Mouse (Mus musculus) heart, embryonic 14.5 days (tissue): ENCODE data around the gene Med13l. TPM values are rescaled to one million over a fixed set of nuclear protein-coding genes. Genes with fewer than 3 reads are reported as not detected.

Experiments
- ATAC-seq: fragments of 200-750 bp; cut with Nextera tagmentation; 2 replicates; pipeline ENCODE4 v1.8.0; 2017; ENCODE audit warnings: low read depth, moderate TSS enrichment; ENCODE audit not compliant: insufficient number of reproducible peaks, insufficient read depth, low FRiP score
- H3K27ac ChIP-seq, 2 experiments: fragments of 200-500 bp in 1 of 2; fragments of 300-500 bp in 1 of 2; sonication (generic) in 1 of 2; replicated peaks in 1 of 2; 2 replicates each; pipeline ENCODE4 v1.5.1; 2012 to 2014; ENCODE audit warnings: low read depth in 2 of 2, low read length in 2 of 2, control low read depth in 1 of 2, mild to moderate bottlenecking in 1 of 2, mixed read lengths in 1 of 2; ENCODE audit not compliant: control insufficient read depth in 1 of 2, insufficient read depth in 1 of 2
- H3K27me3 ChIP-seq: fragments of 300-500 bp; sonication (generic); 2 replicates; pipeline ENCODE4 v1.6.1; 2014; ENCODE audit warnings: mild to moderate bottlenecking, low read length, control low read depth; ENCODE audit not compliant: control insufficient read depth, insufficient read depth
- H3K36me3 ChIP-seq: fragments of 300-500 bp; sonication (generic); 2 replicates; pipeline ENCODE4 v1.6.1; 2014; ENCODE audit warnings: mild to moderate bottlenecking, control low read depth, low read length, mixed read lengths; ENCODE audit not compliant: control insufficient read depth, insufficient read depth
- H3K4me1 ChIP-seq, 2 experiments: fragments of 200-500 bp in 1 of 2; fragments of 300-500 bp in 1 of 2; sonication (generic) in 1 of 2; 2 replicates each; pipeline ENCODE4 v1.6.1; 2012 to 2014; ENCODE audit warnings: low read length in 2 of 2, control low read depth in 1 of 2, mixed read lengths in 1 of 2; ENCODE audit not compliant: control insufficient read depth in 2 of 2, insufficient read depth in 2 of 2
- H3K4me2 ChIP-seq: fragments of 300-500 bp; sonication (generic); 2 replicates; pipeline ENCODE4 v1.6.1; 2014; ENCODE audit warnings: mild to moderate bottlenecking, low read length
- H3K4me3 ChIP-seq, 2 experiments: fragments of 200-500 bp in 1 of 2; fragments of 300-500 bp in 1 of 2; sonication (generic) in 1 of 2; 2 replicates each; pipeline ENCODE4 v1.5.1; 2012 to 2014; ENCODE audit warnings: low read length in 2 of 2, mild to moderate bottlenecking in 2 of 2, control low read depth in 1 of 2, low read depth in 1 of 2, moderate library complexity in 1 of 2; ENCODE audit not compliant: control insufficient read depth in 1 of 2, insufficient read depth in 1 of 2
- H3K9ac ChIP-seq: fragments of 300-500 bp; sonication (generic); 2 replicates; pipeline ENCODE4 v1.6.1; 2014; ENCODE audit warnings: mild to moderate bottlenecking, low read length
- H3K9me3 ChIP-seq: fragments of 300-500 bp; sonication (generic); 2 replicates; pipeline ENCODE4 v1.6.1; 2016; ENCODE audit warnings: low read length, control low read depth; ENCODE audit not compliant: control insufficient read depth
- WGBS: fragments of 180-500 bp; shearing (Covaris S2); extraction: QIAGEN DNeasy Blood & Tissue Kit; methylation state at CpG from one replicate; pipeline ENCODE4 v1.1.7; 2014; 5-methylcytosine and 5-hydroxymethylcytosine counted together
- polyA plus RNA-seq: library from polyadenylated mRNA; unstranded; fragments of >200 nt; fragmentation: Nextera tagmentation; extraction: Ambion mirVana; gene quantifications from 2 replicates; pipeline ENCODE4 v1.2.1, GENCODE M21; 2014

The Med13l gene
- polyA plus RNA-seq, 1 experiment from 2014 or later, result 9.0 TPM

GRCm38 (mm10) chr5:118702674-118703073 lies 142.2 kb downstream of the Med13l start:
- no peaks in the 10 kb centered on the region for H3K36me3 ChIP-seq
- H3K4me1 ChIP-seq, result peaks cover 17 to 47% of the 10 kb centered on the region in 2 experiments
- no peaks in the 10 kb centered on the region for H3K27me3 ChIP-seq
- 29% methylated on average over 9 of the region's 9 CpGs for WGBS
- H3K9ac ChIP-seq, result no peak overlapping the region
- H3K9me3 ChIP-seq, result no peaks in the 10 kb centered on the region
- no peak overlapping the region for H3K4me2 ChIP-seq
- H3K27ac ChIP-seq, result no peak overlapping the region
- no peak overlapping the region for H3K4me3 ChIP-seq
- no peak for ATAC-seq

GRCm38 (mm10) chr5:118704148-118704547 lies 143.7 kb downstream of the Med13l start:
- no peak overlapping the region for H3K4me2 ChIP-seq
- no peak overlapping the region for H3K27ac ChIP-seq
- H3K4me1 ChIP-seq, result peaks cover 17 to 44% of the 10 kb centered on the region in 2 experiments
- H3K4me3 ChIP-seq, result no peak overlapping the region
- H3K9me3 ChIP-seq, result no peaks in the 10 kb centered on the region
- H3K9ac ChIP-seq, result no peak overlapping the region
- H3K27me3 ChIP-seq, result no peaks in the 10 kb centered on the region
- WGBS, result 86% methylated on average over 3 of the region's 3 CpGs
- H3K36me3 ChIP-seq, result no peaks in the 10 kb centered on the region
- ATAC-seq, result no peak

- WGBS, result 79% methylated on average over 9 of the region's 9 CpGs
- Histone ChIP-seq H3K27me3 (no peaks in the 10 kb centered on the region), H3K4me1 (peaks cover 17 to 47% of the 10 kb centered on the region in 2 experiments), H3K36me3 (no peaks in the 10 kb centered on the region), H3K9ac (no peak overlapping the region), H3K4me2 (no peak overlapping the region), H3K9me3 (no peaks in the 10 kb centered on the region), H3K27ac (no peak overlapping the region), H3K4me3 (no peak overlapping the region)
- ATAC-seq, result no peak
These were observed 144.5 kb downstream of the Med13l start for GRCm38 (mm10) chr5:118704960-118705359.

GRCm38 (mm10) chr5:118706009-118706408 lies 145.5 kb downstream of the Med13l start:
- Histone ChIP-seq H3K4me1 (peaks cover 17 to 45% of the 10 kb centered on the region in 2 experiments), H3K9ac (no peak overlapping the region), H3K4me3 (no peak overlapping the region), H3K9me3 (no peaks in the 10 kb centered on the region), H3K27me3 (no peaks in the 10 kb centered on the region), H3K36me3 (no peaks in the 10 kb centered on the region), H3K4me2 (no peak overlapping the region), H3K27ac (no peak overlapping the region)
- WGBS, result 55% methylated on average over 6 of the region's 6 CpGs
- no peak for ATAC-seq

GRCm38 (mm10) chr5:118706414-118706813 lies 145.9 kb downstream of the Med13l start:
- Histone ChIP-seq H3K4me3 (no peak overlapping the region), H3K9me3 (no peaks in the 10 kb centered on the region), H3K27me3 (no peaks in the 10 kb centered on the region), H3K4me2 (no peak overlapping the region), H3K27ac (no peak overlapping the region), H3K4me1 (peaks cover 14 to 41% of the 10 kb centered on the region in 2 experiments), H3K36me3 (no peaks in the 10 kb centered on the region), H3K9ac (no peak overlapping the region)
- 78% methylated on average over 3 of the region's 3 CpGs for WGBS
- ATAC-seq, result no peak

- Histone ChIP-seq H3K27ac (no peak overlapping the region), H3K27me3 (no peaks in the 10 kb centered on the region), H3K9ac (no peak overlapping the region), H3K9me3 (no peaks in the 10 kb centered on the region), H3K36me3 (no peaks in the 10 kb centered on the region), H3K4me2 (no peak overlapping the region), H3K4me1 (peaks cover 9 to 31% of the 10 kb centered on the region in 2 experiments), H3K4me3 (no peak overlapping the region)
- no peak for ATAC-seq
- WGBS, result 55% methylated on average over 5 of the region's 5 CpGs
These were observed 147.0 kb downstream of the Med13l start for GRCm38 (mm10) chr5:118707501-118707900.

- Histone ChIP-seq H3K27me3 (no peaks in the 10 kb centered on the region), H3K9me3 (no peaks in the 10 kb centered on the region), H3K4me3 (no peak overlapping the region), H3K4me1 (peaks cover 3 to 23% of the 10 kb centered on the region in 2 experiments), H3K9ac (no peak overlapping the region), H3K36me3 (no peaks in the 10 kb centered on the region), H3K27ac (no peak overlapping the region), H3K4me2 (no peak overlapping the region)
- WGBS, result 69% methylated on average over 16 of the region's 16 CpGs
- ATAC-seq, result no peak
These were observed 147.9 kb downstream of the Med13l start for GRCm38 (mm10) chr5:118708215-118708949.

GRCm38 (mm10) chr5:118709847-118710251 lies 149.4 kb downstream of the Med13l start:
- no peak overlapping the region for H3K4me3 ChIP-seq
- H3K36me3 ChIP-seq, result no peaks in the 10 kb centered on the region
- H3K4me2 ChIP-seq, result no peak overlapping the region
- no peaks in the 10 kb centered on the region for H3K27me3 ChIP-seq
- H3K27ac ChIP-seq, result no peak overlapping the region
- H3K9ac ChIP-seq, result no peak overlapping the region
- H3K4me1 ChIP-seq, result peaks cover 3 to 18% of the 10 kb centered on the region in 2 experiments
- ATAC-seq, result no peak
- H3K9me3 ChIP-seq, result no peaks in the 10 kb centered on the region
- 70% methylated on average over 7 of the region's 7 CpGs for WGBS
